Mouse (Mus musculus): Measurements from ENCODE around the gene Gm32802. TPM values are rescaled to one million over a fixed set of nuclear protein-coding genes. Genes with fewer than 3 reads are reported as not detected.
"Not testable (repeated sequence)": the region's sequence is repeated elsewhere in the genome, so short reads cannot be mapped to it uniquely, and the experiment has no call there.

The Gm32802 gene
- polyA plus RNA-seq, 1 experiment from 2014 or later = not detected

- WGBS = no CpG with 5 or more reads among the region's 4 CpGs
- H3K36me3 ChIP-seq (ENCODE audit: control insufficient read depth, insufficient read depth, low read length); H3K9ac ChIP-seq (ENCODE audit: low read length); H3K4me2 ChIP-seq (ENCODE audit: low read length); H3K9me3 ChIP-seq (replicated peaks; ENCODE audit: control insufficient read depth, low read length); H3K27ac ChIP-seq (ENCODE audit: low read depth, low read length); ATAC-seq; H3K27me3 ChIP-seq (replicated peaks; ENCODE audit: control insufficient read depth, insufficient read depth, low read length); DNase-seq (ENCODE audit: low spot score); H3K4me3 ChIP-seq (ENCODE audit: low read depth, low read length); H3K4me1 ChIP-seq (ENCODE audit: control insufficient read depth, insufficient read depth, low read length): not testable (repeated sequence)
Measured at GRCm38 (mm10) chr10:118278069-118278468, 19.6 kb downstream of the Gm32802 start.

GRCm38 (mm10) chr10:118282565-118282964 is 24.1 kb downstream of the Gm32802 start:
- H3K9me3 ChIP-seq (replicated peaks; ENCODE audit: control insufficient read depth, low read length); ATAC-seq; H3K4me3 ChIP-seq (ENCODE audit: low read depth, low read length); H3K27ac ChIP-seq (ENCODE audit: low read depth, low read length); DNase-seq (ENCODE audit: low spot score); H3K4me2 ChIP-seq (ENCODE audit: low read length); H3K36me3 ChIP-seq (ENCODE audit: control insufficient read depth, insufficient read depth, low read length); H3K9ac ChIP-seq (ENCODE audit: low read length); H3K27me3 ChIP-seq (replicated peaks; ENCODE audit: control insufficient read depth, insufficient read depth, low read length); H3K4me1 ChIP-seq (ENCODE audit: control insufficient read depth, insufficient read depth, low read length): not testable (repeated sequence)
- 86% methylated on average over 7 of the region's 7 CpGs for WGBS

GRCm38 (mm10) chr10:118283016-118283415 is 24.5 kb downstream of the Gm32802 start:
- not testable (repeated sequence) for H3K27ac ChIP-seq (ENCODE audit: low read depth, low read length); H3K36me3 ChIP-seq (ENCODE audit: control insufficient read depth, insufficient read depth, low read length); H3K4me3 ChIP-seq (ENCODE audit: low read depth, low read length); H3K9me3 ChIP-seq (replicated peaks; ENCODE audit: control insufficient read depth, low read length); H3K4me1 ChIP-seq (ENCODE audit: control insufficient read depth, insufficient read depth, low read length); DNase-seq (ENCODE audit: low spot score); H3K9ac ChIP-seq (ENCODE audit: low read length); H3K4me2 ChIP-seq (ENCODE audit: low read length); ATAC-seq; H3K27me3 ChIP-seq (replicated peaks; ENCODE audit: control insufficient read depth, insufficient read depth, low read length)
- WGBS = 100% methylated on average over 1 of the region's 5 CpGs

- Histone ChIP-seq H3K27me3 (replicated peaks; ENCODE audit: control insufficient read depth, insufficient read depth, low read length) (no peaks in the 10 kb centered on the region), H3K4me3 (ENCODE audit: low read depth, low read length) (no peak within 1 kb of the TSS), H3K4me1 (ENCODE audit: control insufficient read depth, insufficient read depth, low read length) (no peaks in the 10 kb centered on the region), H3K4me2 (ENCODE audit: low read length) (no peak within 1 kb of the TSS), H3K9me3 (replicated peaks; ENCODE audit: control insufficient read depth, low read length) (no peaks in the 10 kb centered on the region), H3K9ac (ENCODE audit: low read length) (no peak within 1 kb of the TSS), H3K36me3 (ENCODE audit: control insufficient read depth, insufficient read depth, low read length) (no peaks in the 10 kb centered on the region), H3K27ac (ENCODE audit: low read depth, low read length) (no peak within 1 kb of the TSS)
- 96% methylated on average over 6 of the region's 6 CpGs for WGBS
- ATAC-seq = no peak
- no peak for DNase-seq (ENCODE audit: low spot score)
Measured at GRCm38 (mm10) chr10:118294938-118295337, 36.5 kb downstream of the Gm32802 start, which contains the start of gene Iltifb. Gene Iltifb, minus strand, starts transcription at chr10:118295038.

GRCm38 (mm10) chr10:118302133-118302532 is 43.6 kb downstream of the Gm32802 start:
- not testable (repeated sequence) for H3K9me3 ChIP-seq (replicated peaks; ENCODE audit: control insufficient read depth, low read length); ATAC-seq; H3K4me3 ChIP-seq (ENCODE audit: low read depth, low read length); H3K4me1 ChIP-seq (ENCODE audit: control insufficient read depth, insufficient read depth, low read length); H3K9ac ChIP-seq (ENCODE audit: low read length); H3K4me2 ChIP-seq (ENCODE audit: low read length); H3K27ac ChIP-seq (ENCODE audit: low read depth, low read length); DNase-seq (ENCODE audit: low spot score); H3K36me3 ChIP-seq (ENCODE audit: control insufficient read depth, insufficient read depth, low read length); H3K27me3 ChIP-seq (replicated peaks; ENCODE audit: control insufficient read depth, insufficient read depth, low read length)
- 46% methylated on average over 2 of the region's 2 CpGs for WGBS

Other genes with a start within 250 kb of the Gm32802 start
- gene Mdm1, start 116.9 kb upstream of the Gm32802 start, polyA plus RNA-seq (2014; fragmentation: Nextera tagmentation; extraction: Ambion mirVana) = 31.6 and 34.7 TPM in 2 replicates
- not detected in 2 replicates for gene Il22, start 53.7 kb upstream of the Gm32802 start, polyA plus RNA-seq (2014; fragmentation: Nextera tagmentation; extraction: Ambion mirVana)
- gene Gm32717, start 17.9 kb upstream of the Gm32802 start, polyA plus RNA-seq (2014; fragmentation: Nextera tagmentation; extraction: Ambion mirVana) = 0.27 TPM in 1 of 2 replicates, not detected in the other
- 0.33 TPM in 1 of 2 replicates, not detected in the other for gene Iltifb, start 36.4 kb downstream of the Gm32802 start, polyA plus RNA-seq (2014; fragmentation: Nextera tagmentation; extraction: Ambion mirVana)
- gene Gm9040, start 68.3 kb downstream of the Gm32802 start, polyA plus RNA-seq (2014; fragmentation: Nextera tagmentation; extraction: Ambion mirVana) = not detected in 2 replicates
- gene Gm9044, start 73.7 kb downstream of the Gm32802 start, polyA plus RNA-seq (2014; fragmentation: Nextera tagmentation; extraction: Ambion mirVana) = not detected in 2 replicates
- gene Gm9045, start 79.1 kb downstream of the Gm32802 start, polyA plus RNA-seq (2014; fragmentation: Nextera tagmentation; extraction: Ambion mirVana) = 0.11 and 0.12 TPM in 2 replicates
- gene Gm9046, start 84.6 kb downstream of the Gm32802 start, polyA plus RNA-seq (2014; fragmentation: Nextera tagmentation; extraction: Ambion mirVana) = not detected in 2 replicates
- not detected in 2 replicates for gene Gm9048, start 90.0 kb downstream of the Gm32802 start, polyA plus RNA-seq (2014; fragmentation: Nextera tagmentation; extraction: Ambion mirVana)
- 0.11 and 0.12 TPM in 2 replicates for gene Gm9049, start 95.4 kb downstream of the Gm32802 start, polyA plus RNA-seq (2014; fragmentation: Nextera tagmentation; extraction: Ambion mirVana)
- gene Ifng, start 182.4 kb downstream of the Gm32802 start, polyA plus RNA-seq (2014; fragmentation: Nextera tagmentation; extraction: Ambion mirVana) = not detected in 2 replicates

All from forebrain, embryonic 14.5 days (tissue).